Mouse (Mus musculus) C2C12 (cell line): ENCODE measurements around the gene Myo1f. TPM values are rescaled to one million over a fixed set of nuclear protein-coding genes. Genes with fewer than 3 reads are reported as not detected.

Source experiments
- H3K27me3 ChIP-seq: one replicate; pipeline ENCODE4 v1.6.1; 2011; ENCODE audit not compliant: control insufficient read depth, insufficient read depth, insufficient read length
- H3K36me3 ChIP-seq: one replicate; pipeline ENCODE4 v1.6.1; 2011; ENCODE audit not compliant: control insufficient read depth, insufficient read depth
- H3K4me3 ChIP-seq: one replicate; pipeline ENCODE4 v1.5.1; 2011; ENCODE audit warnings: mild to moderate bottlenecking, control low read depth; ENCODE audit not compliant: poor library complexity, insufficient read depth, severe bottlenecking
- H3K79me2 ChIP-seq: one replicate; pipeline ENCODE4 v1.6.1; 2011; ENCODE audit not compliant: control insufficient read depth, insufficient read depth
- H3K79me3 ChIP-seq: one replicate; pipeline ENCODE4 v1.6.1; 2011; ENCODE audit warnings: low read depth, control low read depth
- H3ac ChIP-seq: one replicate; pipeline ENCODE3; 2011; ENCODE audit warnings: low read depth; ENCODE audit not compliant: control insufficient read depth, insufficient read length
- CEBPB ChIP-seq: IDR thresholded peaks from one replicate; pipeline ENCODE4 v1.6.1; 2011; ENCODE audit warnings: low read depth, mild to moderate bottlenecking, control low read depth, moderate library complexity
- CTCF ChIP-seq: IDR thresholded peaks from one replicate; pipeline ENCODE4 v1.5.1; 2011; ENCODE audit not compliant: control insufficient read depth, insufficient read depth, insufficient read length
- FOSL1 ChIP-seq: IDR thresholded peaks from one replicate; pipeline ENCODE4 v1.8.0; 2011; ENCODE audit warnings: mild to moderate bottlenecking, low read length; ENCODE audit not compliant: poor library complexity, insufficient read depth, severe bottlenecking
- MAX ChIP-seq: IDR thresholded peaks from one replicate; pipeline ENCODE4 v1.6.1; 2011; ENCODE audit warnings: mild to moderate bottlenecking, control low read depth
- MYOD1 ChIP-seq: IDR thresholded peaks from one replicate; pipeline ENCODE4 v1.6.1; 2011; ENCODE audit warnings: low read depth; ENCODE audit not compliant: control insufficient read depth, insufficient read length
- MYOG ChIP-seq: IDR thresholded peaks from one replicate; pipeline ENCODE4 v1.6.1; 2011; ENCODE audit not compliant: control insufficient read depth, insufficient read length; ENCODE audit errors: extremely low read depth
- USF1 ChIP-seq: IDR thresholded peaks from one replicate; pipeline ENCODE4 v1.6.1; 2011; ENCODE audit warnings: low read depth, mild to moderate bottlenecking, control low read depth, moderate library complexity
- polyA plus RNA-seq: library from polyadenylated mRNA; unstranded; fragments of >200 nt; fragmentation: generic; extraction: Trizol; gene quantifications from one replicate; pipeline ENCODE4 v1.2.1, GENCODE M21; 2012; ENCODE audit warnings: missing spikeins

Gene Myo1f
- polyA plus RNA-seq, 1 experiment = not detected

DNA sequence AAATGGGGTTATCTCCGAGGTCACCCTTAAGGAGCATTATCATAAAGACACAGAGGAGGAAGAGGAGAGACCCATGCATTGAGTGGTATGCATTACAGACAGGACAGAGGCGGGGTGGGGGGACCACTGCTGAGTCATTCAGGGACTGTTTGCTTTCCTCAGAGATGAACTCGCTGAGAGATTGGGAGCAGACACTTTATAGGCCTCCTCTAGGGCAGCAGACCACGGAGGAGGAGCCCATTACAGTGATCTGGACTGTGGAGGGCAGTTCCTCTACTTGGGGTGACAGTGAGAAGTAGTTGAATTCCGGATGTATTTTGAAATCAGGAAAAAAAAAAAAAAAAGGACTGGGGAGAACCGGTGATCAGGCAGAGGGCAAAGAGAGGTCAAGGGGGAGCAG lies 84.2 kb downstream of the Myo1f start:
- TF ChIP-seq FOSL1 = no peak
- no peak for TF ChIP-seq MAX
- no peak for TF ChIP-seq USF1
- no peak for TF ChIP-seq MYOG
- TF ChIP-seq MYOD1 = no peak
- TF ChIP-seq CTCF = no peak
- TF ChIP-seq CEBPB = no peak
- H3K79me3 ChIP-seq = no peaks in the 10 kb centered on the region
- no peak overlapping the region for H3K4me3 ChIP-seq
- no peak overlapping the region for H3ac ChIP-seq
- peaks cover 40% of the 10 kb centered on the region for H3K36me3 ChIP-seq
- H3K79me2 ChIP-seq = no peaks in the 10 kb centered on the region
- H3K27me3 ChIP-seq = no peaks in the 10 kb centered on the region

DNA sequence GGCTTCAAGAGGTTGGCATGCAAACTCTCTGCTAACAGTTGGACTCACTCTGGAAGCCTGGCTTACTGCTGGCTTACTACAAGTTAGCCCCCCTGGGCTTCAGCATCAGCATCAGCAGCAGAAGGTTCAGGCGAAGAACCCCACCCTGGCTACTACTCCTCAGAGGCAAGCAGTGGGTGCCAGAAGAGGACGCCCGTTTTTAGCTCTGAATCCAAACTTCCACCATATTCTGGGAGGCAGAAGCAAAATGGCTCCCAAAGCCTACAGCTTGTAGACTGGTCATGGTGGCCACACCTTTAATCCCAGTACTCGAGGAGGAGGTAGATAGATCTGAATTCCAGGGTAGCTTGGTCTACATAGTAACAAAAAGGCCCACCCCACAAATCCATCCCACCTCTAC lies 88.6 kb downstream of the Myo1f start:
- Histone ChIP-seq H3K36me3 (peaks cover 70% of the 10 kb centered on the region), H3K79me3 (no peaks in the 10 kb centered on the region), H3ac (no peak overlapping the region), H3K27me3 (no peaks in the 10 kb centered on the region), H3K4me3 (no peak overlapping the region), H3K79me2 (no peaks in the 10 kb centered on the region)
- TF ChIP-seq USF1 (no peak), MAX (no peak), MYOD1 (no peak), CEBPB (no peak), CTCF (no peak), FOSL1 (no peak), MYOG (no peak)

DNA sequence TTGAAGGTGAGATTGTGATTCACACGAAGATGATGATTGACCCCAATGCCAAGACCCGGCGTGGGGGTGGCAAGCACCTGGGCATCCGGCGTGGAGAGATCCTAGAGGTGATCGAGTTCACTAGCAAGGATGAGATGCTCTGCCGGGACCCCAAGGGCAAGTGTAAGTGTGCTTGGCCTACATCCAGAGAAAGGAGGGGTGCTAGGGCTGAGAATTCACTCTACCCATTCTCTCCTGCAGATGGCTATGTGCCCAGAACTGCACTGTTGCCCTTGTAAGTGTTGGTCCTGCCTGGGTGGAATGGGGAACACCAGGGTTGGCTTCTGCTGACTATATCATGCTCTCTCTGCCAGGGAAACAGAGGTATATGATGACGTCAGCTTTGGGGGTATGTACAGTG lies 89.6 kb downstream of the Myo1f start:
- peaks cover 80% of the 10 kb centered on the region for H3K36me3 ChIP-seq
- no peaks in the 10 kb centered on the region for H3K79me3 ChIP-seq
- no peaks in the 10 kb centered on the region for H3K27me3 ChIP-seq
- no peak overlapping the region for H3ac ChIP-seq
- no peaks in the 10 kb centered on the region for H3K79me2 ChIP-seq
- no peak for TF ChIP-seq CEBPB
- TF ChIP-seq MYOG = no peak
- no peak for TF ChIP-seq USF1
- TF ChIP-seq FOSL1 = no peak
- no peak for TF ChIP-seq MYOD1
- no peak for TF ChIP-seq CTCF
- TF ChIP-seq MAX = no peak
- H3K4me3 ChIP-seq = no peak overlapping the region

DNA sequence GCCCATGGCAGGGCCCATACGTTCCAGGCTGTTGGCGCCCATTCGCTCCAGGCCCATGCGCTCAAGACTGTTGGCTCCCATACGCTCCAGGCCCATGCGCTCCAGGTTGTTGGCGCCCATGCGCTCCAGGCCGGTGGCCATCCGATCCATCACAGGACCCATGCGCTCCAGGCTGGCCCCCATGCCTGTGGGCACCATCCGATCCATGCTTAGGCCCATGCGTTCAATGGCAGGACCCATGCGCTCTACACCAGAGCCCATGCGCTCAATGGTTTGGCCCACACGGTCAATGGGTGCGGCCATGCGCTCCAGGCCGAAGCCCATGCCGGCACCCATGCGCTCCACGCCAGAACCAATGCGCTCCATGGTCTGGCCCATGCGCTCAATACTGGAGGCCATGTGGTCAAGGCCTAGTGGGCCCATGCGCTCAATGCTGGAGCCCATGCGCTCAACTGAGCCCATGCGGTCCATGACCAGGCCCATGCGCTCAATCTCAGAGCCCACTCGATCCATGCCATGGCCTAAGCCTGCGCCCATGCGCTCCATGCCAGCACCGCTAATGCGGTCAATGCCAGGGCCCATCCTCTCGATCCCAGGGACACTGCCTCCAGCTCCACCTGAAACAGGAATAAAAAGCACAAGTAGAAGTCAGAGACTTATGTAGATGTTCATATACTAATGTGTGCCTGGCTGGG lies 94.4 kb downstream of the Myo1f start:
- no peak overlapping the region for H3K4me3 ChIP-seq

More for the DNA sequence above, 94.4 kb downstream of the Myo1f start:
- H3K79me3 ChIP-seq = peaks cover 5% of the 10 kb centered on the region
- H3K27me3 ChIP-seq = no peaks in the 10 kb centered on the region
- TF ChIP-seq MYOG = no peak
- no peak for TF ChIP-seq MAX
- TF ChIP-seq CTCF = no peak
- no peak for TF ChIP-seq CEBPB
- TF ChIP-seq USF1 = no peak
- TF ChIP-seq FOSL1 = no peak
- TF ChIP-seq MYOD1 = no peak
- no peak overlapping the region for H3ac ChIP-seq
- H3K36me3 ChIP-seq = peaks cover 95% of the 10 kb centered on the region
- H3K79me2 ChIP-seq = peaks cover 30% of the 10 kb centered on the region

Other genes starting within 250 kb of the Myo1f start
- 1.3 TPM for gene Zfp81, start 196.8 kb upstream of the Myo1f start, polyA plus RNA-seq
- gene Zfp101, start 161.1 kb upstream of the Myo1f start, polyA plus RNA-seq = 2.0 TPM
- gene Actl9, start 122.8 kb upstream of the Myo1f start, polyA plus RNA-seq = not detected
- 6.2 TPM for gene Adamts10, start 31.5 kb upstream of the Myo1f start, polyA plus RNA-seq
- gene Zfp414, start 73.4 kb downstream of the Myo1f start, polyA plus RNA-seq = 25.1 TPM
- gene Pram1, start 82.3 kb downstream of the Myo1f start, polyA plus RNA-seq = not detected
- 129 TPM for gene Hnrnpm, start 131.2 kb downstream of the Myo1f start, polyA plus RNA-seq
- gene March2, start 163.0 kb downstream of the Myo1f start, polyA plus RNA-seq = 30.9 TPM
- 97.3 TPM for gene Rab11b, start 204.8 kb downstream of the Myo1f start, polyA plus RNA-seq
- gene Angptl4, start 226.1 kb downstream of the Myo1f start, polyA plus RNA-seq = 212 TPM